In the genomic region with DNA sequence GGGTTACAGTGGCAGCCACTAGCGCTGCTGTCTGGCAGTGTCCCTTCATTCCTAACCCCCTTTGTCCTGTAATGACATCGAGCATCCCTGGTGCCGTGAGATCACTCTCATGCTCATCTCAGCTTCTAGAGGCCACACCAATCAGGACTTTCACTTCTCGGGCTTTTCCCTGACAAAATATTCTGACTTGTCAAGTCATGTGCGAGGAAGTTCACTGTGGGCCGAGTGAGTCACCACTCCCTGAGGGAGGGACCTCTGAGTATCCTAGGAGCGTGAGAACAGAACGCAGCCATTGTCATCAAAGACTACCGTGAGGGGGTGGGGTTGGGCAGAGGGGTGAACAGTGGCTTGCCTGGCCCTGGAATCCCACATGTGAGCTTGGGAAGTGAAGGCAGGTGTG, we compare ENCODE assay signal across 10 mouse cellular contexts. TPM values are rescaled to one million over a fixed set of nuclear protein-coding genes. Genes with fewer than 3 reads are reported as not detected.
DNase-seq lines count a peak whose midpoint lies in the region; ATAC-seq and TF ChIP-seq lines count a peak whose summit lies in the region.
"Had no signal": no experiment of that assay in that cellular context is flagged by ENCODE, and none has a peak within 500 bp of the region (broad histone marks: within the 10 kb centered on the region; RNA-seq: fewer than 3 reads in every experiment).

No protein-coding gene starts in this region.

- WGBS in liver, postnatal 0 days (ENCODE audit: insufficient replicate concordance) = 66% methylated on average over 9 of the region's 9 CpGs
- WGBS in liver, embryonic 11.5 days = 63% methylated on average over 9 of the region's 9 CpGs
- WGBS in heart, postnatal 0 days = 46% methylated on average over 9 of the region's 9 CpGs
- WGBS in stomach, embryonic 15.5 days = 56% methylated on average over 9 of the region's 9 CpGs
- WGBS in midbrain, embryonic 14.5 days = 50% methylated on average over 9 of the region's 9 CpGs
- 52% methylated on average over 9 of the region's 9 CpGs for whole genome bisulfite sequencing in midbrain, postnatal 0 days

- peaks cover 32% of the 10 kb centered on the region for H3K4me1 ChIP-seq in liver, postnatal 0 days (ENCODE audit: insufficient read depth)
- H3K4me1 ChIP-seq in liver, embryonic 11.5 days (replicated peaks; ENCODE audit: control insufficient read depth, insufficient read depth, low read length) = peaks cover 11% of the 10 kb centered on the region
- H3K4me1 ChIP-seq in heart, postnatal 0 days (ENCODE audit: control insufficient read depth, insufficient read depth) = peaks cover 16% of the 10 kb centered on the region
- H3K4me1 ChIP-seq in stomach, embryonic 15.5 days = peaks cover 32% of the 10 kb centered on the region
- H3K4me1 ChIP-seq in midbrain, embryonic 14.5 days (ENCODE audit: control insufficient read depth, insufficient read depth, low read length) = peaks cover 3% of the 10 kb centered on the region; the same call in 1 of the 2 replicates
- no peaks in the 10 kb centered on the region for H3K4me1 ChIP-seq in midbrain, postnatal 0 days (ENCODE audit: insufficient read depth, low read length)

- H3K9ac ChIP-seq in liver, postnatal 0 days (replicated peaks) = 0 out of 2 replicates have a peak overlapping the region, but pooled peaks have one; percentile 18
- H3K9ac ChIP-seq in liver, embryonic 11.5 days (ENCODE audit: low read depth, low read length) = no peak overlapping the region
- no peak overlapping the region for H3K9ac ChIP-seq in heart, postnatal 0 days (replicated peaks; ENCODE audit: low read depth, low read length)
- no peak overlapping the region for H3K9ac ChIP-seq in stomach, embryonic 15.5 days
- no peak overlapping the region for H3K9ac ChIP-seq in midbrain, embryonic 14.5 days (replicated peaks; ENCODE audit: low read length)
- H3K9ac ChIP-seq in midbrain, postnatal 0 days (replicated peaks; ENCODE audit: low read length, poor library complexity, severe bottlenecking) = no peak overlapping the region
- H3K9ac ChIP-seq: heart, embryonic 13.5 days; lung, embryonic 15.5 days had no signal

- H3K4me3 ChIP-seq in liver, postnatal 0 days (ENCODE audit: low read depth, low read length) = no peak overlapping the region
- H3K4me3 ChIP-seq in liver, embryonic 11.5 days (ENCODE audit: low read depth, low read length) = no peak overlapping the region
- no peak overlapping the region for H3K4me3 ChIP-seq in heart, postnatal 0 days (ENCODE audit: low read depth, low read length)
- no peak overlapping the region for H3K4me3 ChIP-seq in stomach, embryonic 15.5 days (replicated peaks)
- no peak overlapping the region for H3K4me3 ChIP-seq in midbrain, embryonic 14.5 days (replicated peaks; ENCODE audit: low read depth, low read length)
- no peak overlapping the region for H3K4me3 ChIP-seq in midbrain, postnatal 0 days (ENCODE audit: low read depth, low read length)
- H3K4me3 ChIP-seq: heart, embryonic 13.5 days; lung, embryonic 15.5 days had no signal

- no peak overlapping the region for H3K4me2 ChIP-seq in liver, postnatal 0 days (ENCODE audit: low read depth, low read length)
- no peak overlapping the region for H3K4me2 ChIP-seq in liver, embryonic 11.5 days
- no peak overlapping the region for H3K4me2 ChIP-seq in heart, postnatal 0 days (ENCODE audit: low read depth, low read length)
- no peak overlapping the region for H3K4me2 ChIP-seq in stomach, embryonic 15.5 days
- no peak overlapping the region for H3K4me2 ChIP-seq in midbrain, embryonic 14.5 days (ENCODE audit: low read length)
- H3K4me2 ChIP-seq in midbrain, postnatal 0 days (ENCODE audit: low read depth, low read length, poor library complexity, severe bottlenecking) = no peak overlapping the region
- H3K4me2 ChIP-seq: heart, embryonic 13.5 days; lung, embryonic 15.5 days had no signal

- no peak for TF ChIP-seq EP300 in liver, postnatal 0 days (IDR thresholded peaks at IDR 0.05; ENCODE audit: low read depth)
- TF ChIP-seq EP300 in heart, postnatal 0 days (IDR thresholded peaks at IDR 0.05; ENCODE audit: low read depth) = no peak

- H3K9me3 ChIP-seq in liver, postnatal 0 days (ENCODE audit: low read length) = no peaks in the 10 kb centered on the region
- H3K9me3 ChIP-seq in liver, embryonic 11.5 days (ENCODE audit: control insufficient read depth, low read length) = no peaks in the 10 kb centered on the region
- H3K9me3 ChIP-seq in heart, postnatal 0 days (replicated peaks; ENCODE audit: control insufficient read depth, low read length) = no peaks in the 10 kb centered on the region
- no peaks in the 10 kb centered on the region for H3K9me3 ChIP-seq in stomach, embryonic 15.5 days
- H3K9me3 ChIP-seq in midbrain, embryonic 14.5 days (ENCODE audit: control insufficient read depth, low read length) = no peaks in the 10 kb centered on the region
- H3K9me3 ChIP-seq in midbrain, postnatal 0 days (ENCODE audit: low read length) = no peaks in the 10 kb centered on the region
- H3K9me3 ChIP-seq: heart, embryonic 13.5 days; lung, embryonic 15.5 days had no signal

- ATAC-seq in liver, postnatal 0 days = no peak
- no peak for ATAC-seq in liver, embryonic 11.5 days (replicated peaks; ENCODE audit: low FRiP score)
- ATAC-seq in heart, postnatal 0 days (ENCODE audit: insufficient read depth, low read depth) = peak; percentile 50
- no peak for ATAC-seq in stomach, embryonic 15.5 days (ENCODE audit: insufficient read depth, low FRiP score, low read depth)
- no peak for ATAC-seq in midbrain, embryonic 14.5 days (ENCODE audit: low FRiP score, low TSS enrichment)
- ATAC-seq in midbrain, postnatal 0 days (ENCODE audit: low FRiP score) = no peak

- DNase-seq in liver, postnatal 0 days = no peak
- no peak for DNase-seq in liver, embryonic 11.5 days (ENCODE audit: low spot score)
- peak; percentile 52 for DNase-seq in adrenal gland, postnatal 10 days
- peak; percentile 28 for DNase-seq in heart, postnatal 0 days (ENCODE audit: low spot score)
- DNase-seq in midbrain, embryonic 14.5 days = no peak
- no peak for DNase-seq in midbrain, postnatal 0 days (ENCODE audit: low spot score)

- no peaks in the 10 kb centered on the region for H3K27me3 ChIP-seq in liver, postnatal 0 days (ENCODE audit: insufficient read depth, low read length)
- no peaks in the 10 kb centered on the region for H3K27me3 ChIP-seq in liver, embryonic 11.5 days (replicated peaks; ENCODE audit: control insufficient read depth, insufficient read depth, low read length)
- no peaks in the 10 kb centered on the region for H3K27me3 ChIP-seq in heart, postnatal 0 days (ENCODE audit: control insufficient read depth, insufficient read depth, low read length)
- no peaks in the 10 kb centered on the region for H3K27me3 ChIP-seq in stomach, embryonic 15.5 days (replicated peaks)
- H3K27me3 ChIP-seq in midbrain, embryonic 14.5 days (ENCODE audit: control insufficient read depth, insufficient read depth, low read length) = no peaks in the 10 kb centered on the region
- H3K27me3 ChIP-seq in midbrain, postnatal 0 days (ENCODE audit: insufficient read depth, low read length) = no peaks in the 10 kb centered on the region
- H3K27me3 ChIP-seq: heart, embryonic 13.5 days; lung, embryonic 15.5 days had no signal

- peak overlapping the region; percentile 95 for H3K27ac ChIP-seq in liver, postnatal 0 days (ENCODE audit: low read depth)
- no peak overlapping the region for H3K27ac ChIP-seq in liver, embryonic 11.5 days (ENCODE audit: low read depth, low read length)
- H3K27ac ChIP-seq in heart, postnatal 0 days (ENCODE audit: low read depth) = peak overlapping the region; percentile 53
- H3K27ac ChIP-seq in stomach, embryonic 15.5 days = peak overlapping the region; percentile 61
- no peak overlapping the region for H3K27ac ChIP-seq in midbrain, embryonic 14.5 days (replicated peaks; ENCODE audit: low read depth, low read length)
- no peak overlapping the region for H3K27ac ChIP-seq in midbrain, postnatal 0 days (ENCODE audit: low read depth, low read length)
- H3K27ac ChIP-seq: heart, embryonic 13.5 days; lung, embryonic 15.5 days had no signal

- TF ChIP-seq CTCF in liver, postnatal 0 days (IDR thresholded peaks at IDR 0.05; ENCODE audit: low read depth) = no peak
- no peak for TF ChIP-seq CTCF in heart, postnatal 0 days (IDR thresholded peaks at IDR 0.05; ENCODE audit: low read depth)
- TF ChIP-seq CTCF in midbrain, postnatal 0 days (IDR thresholded peaks at IDR 0.05) = no peak

- H3K36me3 ChIP-seq in liver, postnatal 0 days (replicated peaks; ENCODE audit: insufficient read depth, low read length) = peaks cover 34% of the 10 kb centered on the region
- H3K36me3 ChIP-seq in liver, embryonic 11.5 days (ENCODE audit: control insufficient read depth, insufficient read depth, low read length) = no peaks in the 10 kb centered on the region
- no peaks in the 10 kb centered on the region for H3K36me3 ChIP-seq in heart, postnatal 0 days (replicated peaks; ENCODE audit: control insufficient read depth, insufficient read depth, low read length)
- 0 out of 2 replicates have a peak, but pooled peaks cover 6% of the 10 kb centered on the region for H3K36me3 ChIP-seq in stomach, embryonic 15.5 days
- no peaks in the 10 kb centered on the region for H3K36me3 ChIP-seq in midbrain, embryonic 14.5 days (ENCODE audit: control insufficient read depth, insufficient read depth, low read length)
- no peaks in the 10 kb centered on the region for H3K36me3 ChIP-seq in midbrain, postnatal 0 days (ENCODE audit: insufficient read depth, low read length)

RNA-seq across cellular contexts. Expression of a gene that starts 6.6 kb away (rescaled TPM):
- polyA plus RNA-seq in liver, postnatal 0 days (2015; fragmentation: Nextera tagmentation; extraction: Ambion mirVana) = 15.3 and 17.1 TPM in 2 replicates
- polyA plus RNA-seq in liver, embryonic 11.5 days (2014; fragmentation: Nextera tagmentation; extraction: Ambion mirVana) = 5.1 and 5.5 TPM in 2 replicates
- total RNA-seq in adrenal gland, postnatal 10 days (2021) = 10 to 100 TPM; 35.2 to 39.3 TPM
- total RNA-seq in heart, postnatal 0 days (2014; rRNA removed; ENCODE audit: low replicate concordance) = 4.2 and 16.0 TPM in 2 replicates
- polyA plus RNA-seq in heart, postnatal 0 days (2015; fragmentation: Nextera tagmentation; extraction: Ambion mirVana) = 3.4 and 3.6 TPM in 2 replicates
- polyA plus RNA-seq in stomach, embryonic 15.5 days (2015; fragmentation: Nextera tagmentation; extraction: Ambion mirVana) = 6.2 and 8.3 TPM in 2 replicates
- polyA plus RNA-seq in midbrain, embryonic 14.5 days (2014; fragmentation: Nextera tagmentation; extraction: Ambion mirVana) = 0.85 and 1.5 TPM in 2 replicates
- 1.9 and 2.1 TPM in 2 replicates for total RNA-seq in midbrain, postnatal 0 days (2014; rRNA removed)
- polyA plus RNA-seq in midbrain, postnatal 0 days (2015; fragmentation: Nextera tagmentation; extraction: Ambion mirVana) = 2.5 and 2.7 TPM in 2 replicates

RNA-seq across cellular contexts. Expression of a gene that starts 14.1 kb away (rescaled TPM):
- polyA plus RNA-seq in liver, postnatal 0 days (2015; fragmentation: Nextera tagmentation; extraction: Ambion mirVana) = 53.6 and 54.1 TPM in 2 replicates
- polyA plus RNA-seq in liver, embryonic 11.5 days (2014; fragmentation: Nextera tagmentation; extraction: Ambion mirVana) = 32.8 and 35.1 TPM in 2 replicates
- 10 to 100 TPM; 61.8 to 64.4 TPM for total RNA-seq in adrenal gland, postnatal 10 days (2021)
- 38.1 and 38.3 TPM in 2 replicates for total RNA-seq in heart, postnatal 0 days (2014; rRNA removed; ENCODE audit: low replicate concordance)
- 43.9 and 47.2 TPM in 2 replicates for polyA plus RNA-seq in heart, postnatal 0 days (2015; fragmentation: Nextera tagmentation; extraction: Ambion mirVana)
- 51.5 and 53.5 TPM in 2 replicates for polyA plus RNA-seq in stomach, embryonic 15.5 days (2015; fragmentation: Nextera tagmentation; extraction: Ambion mirVana)
- 24.7 and 26.1 TPM in 2 replicates for polyA plus RNA-seq in midbrain, embryonic 14.5 days (2014; fragmentation: Nextera tagmentation; extraction: Ambion mirVana)
- 26.7 and 27.9 TPM in 2 replicates for total RNA-seq in midbrain, postnatal 0 days (2014; rRNA removed)
- 49.9 and 52.9 TPM in 2 replicates for polyA plus RNA-seq in midbrain, postnatal 0 days (2015; fragmentation: Nextera tagmentation; extraction: Ambion mirVana)

RNA-seq across cellular contexts. Expression of a gene that starts 41.2 kb away (rescaled TPM):
- 32.4 and 32.5 TPM in 2 replicates for polyA plus RNA-seq in liver, postnatal 0 days (2015; fragmentation: Nextera tagmentation; extraction: Ambion mirVana)
- polyA plus RNA-seq in liver, embryonic 11.5 days (2014; fragmentation: Nextera tagmentation; extraction: Ambion mirVana) = not detected in 2 replicates
- total RNA-seq in adrenal gland, postnatal 10 days (2021) = 10 to 100 TPM in 1 of 2 experiments, 1 to 10 TPM in 1; 2.5 to 20.1 TPM
- total RNA-seq in heart, postnatal 0 days (2014; rRNA removed; ENCODE audit: low replicate concordance) = not detected in 2 replicates
- not detected in 2 replicates for polyA plus RNA-seq in heart, postnatal 0 days (2015; fragmentation: Nextera tagmentation; extraction: Ambion mirVana)
- 0.36 and 0.52 TPM in 2 replicates for polyA plus RNA-seq in stomach, embryonic 15.5 days (2015; fragmentation: Nextera tagmentation; extraction: Ambion mirVana)
- polyA plus RNA-seq in midbrain, embryonic 14.5 days (2014; fragmentation: Nextera tagmentation; extraction: Ambion mirVana) = 0.55 TPM in 1 of 2 replicates, not detected in the other
- not detected in 2 replicates for total RNA-seq in midbrain, postnatal 0 days (2014; rRNA removed)
- 0.17 and 0.23 TPM in 2 replicates for polyA plus RNA-seq in midbrain, postnatal 0 days (2015; fragmentation: Nextera tagmentation; extraction: Ambion mirVana)
- polyA plus RNA-seq: brain, embryonic 14.5 days; heart, embryonic 13.5 days; lung, embryonic 15.5 days had no signal

RNA-seq across cellular contexts. Expression of a gene that starts 44.9 kb away (rescaled TPM):
- 21.0 and 24.5 TPM in 2 replicates for polyA plus RNA-seq in liver, postnatal 0 days (2015; fragmentation: Nextera tagmentation; extraction: Ambion mirVana)
- polyA plus RNA-seq in liver, embryonic 11.5 days (2014; fragmentation: Nextera tagmentation; extraction: Ambion mirVana) = 2.3 and 2.5 TPM in 2 replicates
- 10 to 100 TPM; 33.5 to 38.3 TPM for total RNA-seq in adrenal gland, postnatal 10 days (2021)
- 17.0 and 30.3 TPM in 2 replicates for total RNA-seq in heart, postnatal 0 days (2014; rRNA removed; ENCODE audit: low replicate concordance)
- polyA plus RNA-seq in heart, postnatal 0 days (2015; fragmentation: Nextera tagmentation; extraction: Ambion mirVana) = 20.7 TPM in 2 replicates
- 15.9 and 19.4 TPM in 2 replicates for polyA plus RNA-seq in stomach, embryonic 15.5 days (2015; fragmentation: Nextera tagmentation; extraction: Ambion mirVana)
- polyA plus RNA-seq in midbrain, embryonic 14.5 days (2014; fragmentation: Nextera tagmentation; extraction: Ambion mirVana) = 6.0 TPM in 2 replicates
- 3.4 and 4.4 TPM in 2 replicates for total RNA-seq in midbrain, postnatal 0 days (2014; rRNA removed)
- 5.8 and 6.0 TPM in 2 replicates for polyA plus RNA-seq in midbrain, postnatal 0 days (2015; fragmentation: Nextera tagmentation; extraction: Ambion mirVana)

Comparison
In these comparisons a context has a peak if more than half of its experiments do, and no peak if none do; other contexts are left out.
1. H3K27ac ChIP-seq: peak in liver, postnatal 0 days (single experiment), heart, postnatal 0 days (single experiment) and stomach, embryonic 15.5 days (single experiment); none in liver, embryonic 11.5 days (single experiment), midbrain, embryonic 14.5 days (single experiment) and midbrain, postnatal 0 days (single experiment).
2. RNA of a gene that starts 41.2 kb away (polyA plus RNA-seq): 32.4 to 32.5 TPM in liver, postnatal 0 days; 0.55 TPM in midbrain, embryonic 14.5 days, 0.36 to 0.52 TPM in stomach, embryonic 15.5 days, 0.17 to 0.23 TPM in midbrain, postnatal 0 days, not detected in heart, postnatal 0 days and not detected in liver, embryonic 11.5 days; every median in the first group is over 10 times any median in the second.
3. DNase-seq: peak in adrenal gland, postnatal 10 days (single experiment) and heart, postnatal 0 days (single experiment); none in liver, postnatal 0 days (single experiment), liver, embryonic 11.5 days (single experiment), midbrain, embryonic 14.5 days (single experiment) and midbrain, postnatal 0 days (single experiment).